Mouse (Mus musculus): Measurements from ENCODE around the gene Adgrf5. TPM values are rescaled to one million over a fixed set of nuclear protein-coding genes. Genes with fewer than 3 reads are reported as not detected.

Gene Adgrf5
- polyA plus RNA-seq, 1 experiment from 2014 or later: 8.1 TPM

DNA sequence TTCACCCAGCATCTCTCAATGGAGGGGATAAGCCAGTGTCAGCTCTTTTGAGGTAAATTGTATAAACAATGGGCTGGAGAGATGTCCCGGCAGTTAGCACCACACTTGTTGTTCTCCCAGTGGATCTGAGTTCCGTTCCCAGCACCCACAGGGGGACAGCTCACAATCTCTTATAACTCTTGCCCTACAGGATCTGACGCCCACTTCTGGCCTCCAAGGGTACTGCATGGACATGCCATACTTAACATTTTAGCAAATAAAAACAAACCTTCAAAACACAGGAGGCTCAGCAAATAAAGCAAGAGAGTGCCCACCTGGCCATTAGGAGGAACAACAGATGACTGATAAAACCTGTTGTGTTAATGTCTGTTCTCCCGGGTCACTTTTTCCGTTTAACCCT lies 59.0 kb downstream of the Adgrf5 start:
- WGBS: 92% methylated on average over 5 of the region's 5 CpGs
- no peak overlapping the region for H3K9ac ChIP-seq
- no peak for ATAC-seq (ENCODE audit: low FRiP score)

DNA sequence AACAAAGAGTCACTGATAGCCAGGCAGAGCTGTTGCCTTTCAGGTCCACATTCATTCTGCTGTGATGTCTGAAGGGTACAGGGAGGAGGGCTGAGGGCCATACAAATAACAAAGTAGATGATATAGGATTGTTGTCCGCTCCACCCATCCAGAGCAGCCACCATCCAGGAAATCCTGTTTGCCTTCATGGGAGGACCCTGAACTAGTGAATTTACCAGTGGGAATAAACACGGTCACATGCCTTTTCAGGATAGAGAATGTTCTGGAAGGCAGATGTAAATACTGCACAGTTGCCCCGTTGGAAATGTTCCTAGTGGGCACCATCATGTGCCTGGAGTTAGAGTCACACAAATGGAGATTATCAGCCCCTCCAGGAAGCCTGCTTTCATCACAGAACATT lies 60.1 kb downstream of the Adgrf5 start:
- ATAC-seq (ENCODE audit: low FRiP score): no peak
- Histone ChIP-seq H3K27ac (no peak overlapping the region), H3K9me3 (no peaks in the 10 kb centered on the region), H3K9ac (no peak overlapping the region), H3K36me3 (no peaks in the 10 kb centered on the region), H3K4me1 (replicated peaks) (no peaks in the 10 kb centered on the region), H3K4me3 (no peak overlapping the region), H3K4me2 (no peak overlapping the region), H3K27me3 (no peaks in the 10 kb centered on the region)
- 88% methylated on average over 3 of the region's 3 CpGs for WGBS

More for the DNA sequence above, 59.0 kb downstream of the Adgrf5 start:
- H3K27me3 ChIP-seq: no peaks in the 10 kb centered on the region
- H3K9me3 ChIP-seq: no peaks in the 10 kb centered on the region
- no peak overlapping the region for H3K4me2 ChIP-seq
- no peaks in the 10 kb centered on the region for H3K4me1 ChIP-seq (replicated peaks)
- H3K4me3 ChIP-seq: no peak overlapping the region
- H3K36me3 ChIP-seq: no peaks in the 10 kb centered on the region
- H3K27ac ChIP-seq: no peak overlapping the region

DNA sequence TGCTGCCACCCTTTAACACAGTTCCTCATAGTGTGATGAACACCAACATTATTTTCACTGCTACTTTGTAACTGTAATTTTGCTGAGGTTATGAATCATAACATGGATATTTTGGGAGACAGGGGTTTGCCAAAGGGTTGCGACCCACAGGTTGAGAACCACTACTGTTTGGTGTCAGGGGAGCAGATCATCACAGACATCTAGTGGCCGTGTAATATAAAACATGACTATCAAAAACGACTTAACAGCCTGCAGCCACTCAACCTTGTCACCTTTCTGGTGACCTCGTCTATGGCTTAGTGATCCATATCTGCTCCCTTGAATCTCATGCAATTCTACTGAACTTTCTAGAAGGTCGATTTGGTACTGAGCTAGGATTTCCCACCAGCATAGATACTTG lies 63.7 kb downstream of the Adgrf5 start:
- H3K4me3 ChIP-seq: no peak overlapping the region
- no peaks in the 10 kb centered on the region for H3K27me3 ChIP-seq
- ATAC-seq (ENCODE audit: low FRiP score): no peak
- H3K36me3 ChIP-seq: no peaks in the 10 kb centered on the region
- H3K27ac ChIP-seq: no peak overlapping the region
- no peak overlapping the region for H3K9ac ChIP-seq
- no peaks in the 10 kb centered on the region for H3K9me3 ChIP-seq
- H3K4me1 ChIP-seq (replicated peaks): no peaks in the 10 kb centered on the region
- H3K4me2 ChIP-seq: no peak overlapping the region
- 73% methylated on average over 5 of the region's 5 CpGs for WGBS

DNA sequence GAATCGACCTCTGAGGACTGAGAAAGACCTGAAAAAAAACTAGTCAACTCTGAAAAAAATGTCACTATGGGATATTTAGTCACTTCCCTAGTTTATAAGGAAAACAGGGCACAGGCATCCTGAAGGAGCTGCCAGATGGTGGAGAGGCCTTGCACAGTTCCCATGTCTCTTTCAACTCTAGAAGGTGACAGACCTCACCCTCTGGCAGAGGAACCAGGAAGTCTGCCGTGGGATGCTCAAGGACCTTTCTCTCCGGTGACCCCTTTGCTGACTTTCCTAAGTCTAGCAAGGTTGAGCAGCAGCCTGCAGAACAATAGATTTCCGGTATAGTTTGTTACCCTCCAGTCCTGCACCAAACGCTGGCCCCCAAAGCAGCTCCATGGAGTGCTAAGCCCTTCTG lies 71.4 kb downstream of the Adgrf5 start:
- Histone ChIP-seq H3K27me3 (no peaks in the 10 kb centered on the region), H3K36me3 (no peaks in the 10 kb centered on the region), H3K4me2 (no peak overlapping the region), H3K4me1 (replicated peaks) (no peaks in the 10 kb centered on the region), H3K27ac (no peak overlapping the region), H3K9ac (no peak overlapping the region), H3K9me3 (no peaks in the 10 kb centered on the region), H3K4me3 (no peak overlapping the region)
- 76% methylated on average over 5 of the region's 5 CpGs for WGBS
- no peak for ATAC-seq (ENCODE audit: low FRiP score)

DNA sequence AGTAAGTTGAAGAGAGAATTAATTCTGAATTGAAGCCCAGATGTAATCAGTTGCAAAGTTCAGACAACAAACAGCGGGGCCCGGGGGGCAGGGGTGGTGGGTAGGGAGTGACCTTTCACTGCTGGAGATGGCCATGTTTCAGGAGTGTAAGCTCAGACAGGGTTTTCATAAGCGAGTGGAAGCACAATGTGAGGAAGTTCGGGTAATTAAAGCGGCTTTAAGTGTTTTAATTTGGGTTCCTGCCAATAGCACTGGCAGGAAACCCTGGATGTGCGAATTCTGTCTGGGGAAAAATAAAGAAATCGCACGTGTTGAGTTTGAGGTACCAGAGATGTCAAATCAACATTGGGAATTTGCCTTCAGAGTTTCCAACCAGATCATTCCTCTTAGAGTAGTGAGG lies 74.2 kb downstream of the Adgrf5 start:
- ATAC-seq (ENCODE audit: low FRiP score): no peak
- Histone ChIP-seq H3K36me3 (no peaks in the 10 kb centered on the region), H3K9ac (no peak overlapping the region), H3K4me3 (no peak overlapping the region), H3K4me1 (replicated peaks) (no peaks in the 10 kb centered on the region), H3K9me3 (no peaks in the 10 kb centered on the region), H3K4me2 (no peak overlapping the region), H3K27ac (no peak overlapping the region), H3K27me3 (no peaks in the 10 kb centered on the region)
- WGBS: 83% methylated on average over 8 of the region's 8 CpGs

DNA sequence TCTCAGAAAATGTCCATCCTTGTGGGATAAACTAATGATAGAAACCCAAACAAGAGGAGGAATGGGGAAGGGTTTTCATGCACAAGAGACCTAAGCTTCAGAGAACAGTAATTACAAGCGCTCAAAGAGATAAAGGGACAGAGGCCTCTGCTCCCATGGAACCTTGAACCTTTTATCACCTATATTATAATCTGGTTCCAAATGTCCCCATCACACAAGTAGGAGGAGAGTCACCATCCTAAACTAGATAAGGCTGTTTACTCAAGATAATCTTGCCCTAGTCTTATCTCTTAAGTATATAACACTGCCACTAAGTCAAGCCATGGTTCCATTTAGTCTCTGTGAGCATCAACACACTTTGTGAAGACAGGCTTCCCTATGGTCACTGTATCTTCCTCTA lies 91.0 kb downstream of the Adgrf5 start:
- 100% methylated on average over 1 of the region's 1 CpGs for WGBS
- Histone ChIP-seq H3K4me2 (no peak overlapping the region), H3K4me1 (replicated peaks) (no peaks in the 10 kb centered on the region), H3K9ac (no peak overlapping the region), H3K9me3 (no peaks in the 10 kb centered on the region), H3K36me3 (no peaks in the 10 kb centered on the region), H3K27ac (no peak overlapping the region), H3K4me3 (no peak overlapping the region), H3K27me3 (no peaks in the 10 kb centered on the region)
- no peak for ATAC-seq (ENCODE audit: low FRiP score)

DNA sequence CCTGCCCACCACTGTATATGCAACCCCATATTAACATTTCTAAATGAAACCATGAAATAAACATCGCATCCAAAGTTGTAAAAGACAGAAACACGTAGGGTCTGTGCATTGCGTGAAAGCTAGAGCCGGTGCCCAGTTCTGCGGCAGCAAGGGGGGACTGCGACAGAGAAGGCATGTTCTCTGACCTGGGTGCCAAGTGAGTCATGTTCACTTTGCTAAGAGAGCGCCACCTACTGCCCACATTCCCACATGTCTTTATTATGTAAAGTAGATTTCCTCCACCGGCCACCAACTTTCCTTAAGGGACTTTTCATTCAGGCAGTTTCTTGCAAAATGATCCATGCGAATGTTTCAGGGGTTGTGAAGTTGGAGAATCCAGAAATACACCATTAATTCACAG lies 98.3 kb downstream of the Adgrf5 start:
- peaks cover 10% of the 10 kb centered on the region for H3K4me1 ChIP-seq (replicated peaks)
- H3K9me3 ChIP-seq: no peaks in the 10 kb centered on the region
- H3K36me3 ChIP-seq: no peaks in the 10 kb centered on the region
- H3K9ac ChIP-seq: no peak overlapping the region
- H3K27me3 ChIP-seq: no peaks in the 10 kb centered on the region
- H3K4me3 ChIP-seq: no peak overlapping the region
- 14% methylated on average over 9 of the region's 9 CpGs for WGBS
- H3K27ac ChIP-seq: no peak overlapping the region
- no peak for ATAC-seq (ENCODE audit: low FRiP score)
- no peak overlapping the region for H3K4me2 ChIP-seq

DNA sequence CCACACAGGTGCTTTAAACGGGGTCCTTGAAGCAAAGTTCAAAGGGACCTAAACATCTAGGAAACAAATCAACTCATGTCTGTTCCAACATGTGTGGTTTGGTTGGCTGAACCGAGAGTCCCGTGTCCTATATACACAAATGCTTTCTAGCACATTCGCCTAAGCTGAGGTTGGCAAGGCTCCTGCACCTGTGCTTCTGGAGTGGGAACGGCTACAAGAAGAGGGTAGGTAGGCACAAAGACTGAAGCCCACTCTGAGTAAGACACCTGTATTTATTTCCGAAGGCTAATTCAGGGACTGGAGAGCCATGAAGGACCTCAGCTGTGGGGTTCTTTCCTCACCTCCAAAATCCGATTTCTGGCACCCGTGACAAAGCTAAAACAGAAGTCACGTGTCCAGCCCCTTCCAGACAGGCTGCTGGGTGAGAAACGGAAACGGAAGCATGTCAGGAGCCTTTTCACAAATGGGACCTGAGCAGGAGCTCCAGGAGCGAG lies 99.5 kb downstream of the Adgrf5 start:
- Histone ChIP-seq H3K9me3 (no peaks in the 10 kb centered on the region), H3K27me3 (no peaks in the 10 kb centered on the region), H3K36me3 (no peaks in the 10 kb centered on the region), H3K4me3 (no peak overlapping the region), H3K9ac (no peak overlapping the region), H3K4me1 (replicated peaks) (peaks cover 10% of the 10 kb centered on the region), H3K4me2 (no peak overlapping the region; the same call in 1 of the 2 replicates), H3K27ac (0 out of 2 replicates have a peak overlapping the region, but pooled peaks have one; percentile 35)
- ATAC-seq (ENCODE audit: low FRiP score): no peak; the same call in 1 of the 2 replicates
- WGBS: 75% methylated on average over 12 of the region's 12 CpGs

DNA sequence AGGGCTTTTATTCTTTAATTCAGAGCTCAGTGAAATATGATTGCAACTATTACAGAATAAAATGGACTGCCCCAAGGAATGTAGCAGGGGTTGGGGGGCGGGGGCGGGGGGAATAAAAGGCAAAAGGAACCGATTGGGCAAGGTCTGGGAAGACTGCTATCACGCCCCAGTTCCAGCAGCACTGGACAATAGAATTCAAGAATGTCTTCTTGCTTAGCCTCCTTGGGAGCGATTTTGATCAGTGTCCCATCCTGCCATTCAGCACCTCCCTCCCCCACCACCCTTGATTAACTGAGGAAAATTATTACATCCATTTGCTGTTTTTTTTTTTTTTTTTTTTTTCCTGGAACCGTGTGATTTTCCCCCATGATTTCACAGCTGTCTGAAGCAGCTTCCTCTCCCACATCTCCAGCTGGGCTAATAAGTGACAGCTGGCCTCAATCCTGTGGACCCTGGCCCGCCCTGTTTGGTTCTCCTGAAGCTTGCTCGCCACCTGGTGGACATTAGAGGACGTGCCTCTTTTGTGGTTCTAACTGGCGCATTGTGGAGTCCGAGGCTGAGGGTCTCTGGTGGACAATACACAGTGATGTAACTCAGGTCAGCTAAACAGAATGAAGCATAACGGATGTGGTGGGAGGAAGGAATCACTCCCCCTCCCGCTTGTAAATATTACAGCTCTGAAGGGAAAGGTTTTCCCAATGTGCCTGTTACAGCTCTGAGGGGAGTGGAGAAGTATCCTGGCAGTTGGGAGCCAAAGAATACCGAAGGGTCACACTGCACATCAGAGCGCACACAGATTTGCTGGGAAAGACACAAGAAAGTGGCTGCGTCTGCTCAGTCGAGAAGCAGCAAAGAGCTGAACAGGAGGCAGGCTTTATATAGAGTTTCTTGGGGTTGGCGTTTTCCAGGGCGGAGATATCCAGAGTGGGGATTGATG lies 100.3 kb downstream of the Adgrf5 start:
- no peak overlapping the region for H3K4me3 ChIP-seq
- peak overlapping the region; percentile 35; the same call in 1 of the 2 replicates for H3K27ac ChIP-seq
- H3K9ac ChIP-seq: 0 out of 2 replicates have a peak overlapping the region, but pooled peaks have one; percentile 19
- WGBS: 37% methylated on average over 19 of the region's 19 CpGs
- H3K36me3 ChIP-seq: no peaks in the 10 kb centered on the region
- H3K9me3 ChIP-seq: no peaks in the 10 kb centered on the region
- peak overlapping the region; percentile 34 for H3K4me2 ChIP-seq
- no peaks in the 10 kb centered on the region for H3K27me3 ChIP-seq
- H3K4me1 ChIP-seq (replicated peaks): peaks cover 10% of the 10 kb centered on the region
- ATAC-seq (ENCODE audit: low FRiP score): peak; percentile 98

DNA sequence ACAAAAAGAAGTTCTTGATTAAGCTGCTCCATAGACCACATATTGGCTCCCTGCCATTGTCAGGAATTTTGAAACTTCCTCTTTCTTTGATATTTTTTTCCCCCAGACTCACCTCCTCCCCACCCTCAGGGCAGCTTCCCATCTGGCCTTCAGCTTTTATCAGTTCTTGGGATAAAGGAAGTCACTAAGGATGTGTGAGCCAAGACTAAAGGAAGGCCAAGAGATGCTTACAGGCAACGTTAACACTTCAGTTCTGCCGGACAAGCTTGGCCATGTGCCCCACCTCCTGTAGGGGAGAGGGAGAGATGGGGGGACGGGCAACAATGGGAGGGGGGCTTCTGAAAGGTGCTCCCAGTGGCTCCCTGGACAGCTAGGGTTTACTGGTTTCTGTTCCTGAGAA lies 109.8 kb downstream of the Adgrf5 start:
- H3K9me3 ChIP-seq: no peaks in the 10 kb centered on the region
- no peak overlapping the region for H3K27ac ChIP-seq
- no peak overlapping the region for H3K4me2 ChIP-seq
- H3K36me3 ChIP-seq: no peaks in the 10 kb centered on the region
- H3K9ac ChIP-seq: no peak overlapping the region
- no peak for ATAC-seq (ENCODE audit: low FRiP score)
- no peaks in the 10 kb centered on the region for H3K27me3 ChIP-seq
- no peak overlapping the region for H3K4me3 ChIP-seq
- H3K4me1 ChIP-seq (replicated peaks): no peaks in the 10 kb centered on the region
- 61% methylated on average over 3 of the region's 3 CpGs for WGBS

DNA sequence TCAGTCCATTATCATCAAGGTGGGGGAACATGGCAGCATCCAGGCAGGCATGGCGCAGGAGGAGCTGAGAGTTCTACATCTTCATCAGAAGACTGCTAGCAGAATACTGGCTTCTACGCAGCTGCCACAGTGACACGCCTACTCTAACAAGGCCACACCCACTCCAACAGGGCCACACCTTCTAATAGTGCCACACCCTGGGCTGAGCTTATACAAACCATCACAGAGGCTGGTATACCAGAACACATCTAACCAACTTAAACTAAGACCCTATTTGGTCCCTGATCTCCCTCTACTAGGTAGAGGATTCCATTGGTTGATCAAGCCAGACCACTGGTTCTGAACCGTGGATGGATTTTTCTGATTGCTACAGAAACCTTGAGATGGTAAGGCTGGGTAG lies 112.3 kb downstream of the Adgrf5 start:
- Histone ChIP-seq H3K36me3 (no peaks in the 10 kb centered on the region), H3K4me1 (replicated peaks) (no peaks in the 10 kb centered on the region), H3K4me3 (no peak overlapping the region), H3K27ac (no peak overlapping the region), H3K27me3 (no peaks in the 10 kb centered on the region), H3K9me3 (no peaks in the 10 kb centered on the region), H3K4me2 (no peak overlapping the region), H3K9ac (no peak overlapping the region)
- 88% methylated on average over 4 of the region's 4 CpGs for WGBS
- ATAC-seq (ENCODE audit: low FRiP score): no peak

DNA sequence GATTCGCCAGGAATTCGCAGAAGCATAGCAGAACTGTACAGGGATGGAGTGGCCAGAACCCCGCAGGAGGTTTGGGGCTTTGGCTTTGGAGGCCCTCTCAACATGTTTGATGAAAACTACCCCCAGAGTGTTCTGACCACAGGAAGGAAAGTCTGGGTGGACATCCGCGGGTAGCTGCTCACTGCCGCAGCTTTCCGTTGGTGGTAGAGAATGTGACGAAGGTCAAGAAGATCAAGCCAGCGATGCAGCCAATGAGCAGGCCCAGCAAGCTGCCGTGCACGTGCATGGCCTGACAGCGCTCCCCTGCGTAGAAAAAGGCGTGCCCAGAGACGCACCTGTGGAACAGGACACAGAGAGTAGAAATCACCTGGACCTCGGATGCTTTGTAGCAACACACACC lies 114.5 kb downstream of the Adgrf5 start:
- no peak overlapping the region for H3K9ac ChIP-seq
- WGBS: 91% methylated on average over 16 of the region's 16 CpGs
- no peak overlapping the region for H3K4me2 ChIP-seq
- H3K36me3 ChIP-seq: no peaks in the 10 kb centered on the region
- no peaks in the 10 kb centered on the region for H3K27me3 ChIP-seq
- no peak overlapping the region for H3K4me3 ChIP-seq
- no peak overlapping the region for H3K27ac ChIP-seq
- H3K4me1 ChIP-seq (replicated peaks): no peaks in the 10 kb centered on the region
- H3K9me3 ChIP-seq: no peaks in the 10 kb centered on the region
- no peak for ATAC-seq (ENCODE audit: low FRiP score)

DNA sequence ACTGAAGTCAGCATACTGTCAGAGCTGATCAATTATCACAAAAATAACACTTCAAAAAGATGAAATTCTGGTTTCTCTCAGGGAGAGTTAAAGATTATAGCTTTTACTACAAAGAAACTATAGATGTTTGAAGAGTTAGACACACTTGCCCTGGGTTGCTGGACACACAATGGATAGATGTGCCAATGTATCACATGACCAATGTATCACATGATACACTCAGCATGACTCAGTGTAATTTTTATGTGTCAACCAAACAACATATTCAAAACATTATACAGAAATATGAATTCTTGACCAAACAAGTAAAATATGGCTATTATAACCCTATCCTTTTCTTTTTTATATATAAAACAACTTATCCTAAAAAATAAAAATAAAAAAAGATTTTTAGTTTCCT lies 117.4 kb downstream of the Adgrf5 start:
- Histone ChIP-seq H3K4me1 (replicated peaks) (no peaks in the 10 kb centered on the region), H3K9ac (no peak overlapping the region), H3K4me3 (no peak overlapping the region), H3K36me3 (no peaks in the 10 kb centered on the region), H3K4me2 (no peak overlapping the region), H3K9me3 (no peaks in the 10 kb centered on the region), H3K27me3 (no peaks in the 10 kb centered on the region), H3K27ac (no peak overlapping the region)
- no peak for ATAC-seq (ENCODE audit: low FRiP score)
